Mouse (Mus musculus): ENCODE results near the gene Orm1.

Orm1 gene

DNA sequence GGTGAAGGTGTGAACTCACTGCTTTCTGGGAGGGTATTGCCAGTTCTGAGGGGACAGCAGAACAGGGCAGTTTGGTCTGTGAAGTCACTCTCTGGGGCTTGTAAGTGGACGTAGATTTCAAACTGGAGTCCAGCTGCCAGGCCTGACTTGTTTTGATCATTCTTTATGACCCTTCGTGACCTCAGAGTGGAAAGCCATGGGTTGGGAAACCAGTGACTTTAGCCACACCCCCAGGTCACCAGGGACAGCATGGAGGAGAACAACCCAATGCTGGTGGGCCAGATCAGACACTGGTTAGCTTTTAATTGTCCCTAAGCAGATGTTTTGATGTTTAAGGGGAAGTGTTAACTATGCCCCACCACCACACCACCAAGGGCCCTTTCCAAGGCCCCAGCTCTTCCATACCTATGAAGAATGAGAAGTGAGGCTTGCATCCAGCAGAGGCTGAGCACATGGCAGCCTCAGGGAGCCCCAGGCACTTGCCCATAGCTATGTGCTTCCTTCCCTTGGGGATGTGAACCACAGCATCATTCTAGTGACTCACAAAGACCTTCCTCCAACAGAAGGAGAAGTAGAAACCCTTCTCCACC lies 12.7 kb downstream of the Orm1 start:
- no peak for DNase-seq

DNA sequence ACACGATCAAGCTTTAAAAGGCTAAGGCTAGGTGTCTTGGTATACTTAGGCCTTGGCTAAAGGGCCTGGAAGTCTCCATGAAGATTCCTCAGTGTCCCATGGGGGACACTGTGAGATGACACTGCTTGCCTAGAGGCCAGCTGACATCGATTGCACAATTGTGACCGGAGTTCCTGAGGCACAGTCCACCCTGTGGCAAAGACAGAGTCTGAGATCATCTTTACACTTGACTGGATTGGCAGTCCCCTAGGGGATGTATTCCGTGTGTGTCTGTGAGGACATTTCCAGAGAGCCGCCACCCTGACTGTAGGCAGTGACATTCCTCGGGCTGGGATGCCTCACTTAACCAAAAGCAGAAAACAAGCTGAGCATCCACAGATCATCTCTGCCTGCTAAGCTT lies 15.5 kb downstream of the Orm1 start:
- no peak for DNase-seq

DNA sequence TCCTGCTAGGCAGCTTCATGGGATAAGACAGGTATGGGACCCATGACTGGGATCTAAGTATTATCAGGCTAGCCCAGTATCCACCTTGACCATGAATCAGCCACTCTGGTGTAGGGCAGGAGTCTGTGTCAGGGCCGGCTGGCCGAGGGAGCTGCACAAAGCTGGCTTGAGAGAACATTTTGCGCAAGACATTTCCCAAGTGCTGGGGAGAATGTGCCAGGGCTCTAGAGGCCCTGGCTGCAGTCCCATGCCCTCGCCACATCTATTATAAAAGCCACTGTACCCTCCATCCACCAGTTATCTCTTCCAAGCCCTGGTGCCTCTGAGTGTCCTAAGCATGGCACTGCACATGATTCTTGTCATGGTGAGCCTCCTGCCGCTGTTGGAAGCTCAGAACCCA lies 17.8 kb downstream of the Orm1 start, which contains the start of gene Orm2:
TSS of gene Orm2 (plus strand) at position 300 of the 400 bp plus-strand sequence.
- DNase-seq = no peak

DNA sequence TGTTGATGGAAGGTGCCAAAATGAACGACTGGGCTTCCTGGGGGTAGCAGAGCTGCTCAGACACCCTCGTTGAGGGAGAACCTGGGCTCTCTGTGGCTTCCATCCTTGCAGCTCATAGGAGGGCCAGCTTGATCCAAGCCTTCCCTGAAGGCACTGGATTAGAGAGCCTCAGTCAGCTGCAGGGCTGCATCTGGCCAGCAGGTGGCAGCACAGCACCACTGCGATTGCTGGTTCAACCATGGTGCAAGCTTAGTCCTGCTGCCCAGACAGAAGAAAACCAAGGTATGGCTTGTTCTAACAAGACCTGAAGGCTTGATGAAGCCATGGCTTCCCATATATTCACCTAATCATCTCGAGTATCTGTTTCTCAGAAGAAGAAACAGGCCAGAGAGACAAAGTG lies 24.2 kb downstream of the Orm1 start:
- peak; percentile 86 for DNase-seq

DNA sequence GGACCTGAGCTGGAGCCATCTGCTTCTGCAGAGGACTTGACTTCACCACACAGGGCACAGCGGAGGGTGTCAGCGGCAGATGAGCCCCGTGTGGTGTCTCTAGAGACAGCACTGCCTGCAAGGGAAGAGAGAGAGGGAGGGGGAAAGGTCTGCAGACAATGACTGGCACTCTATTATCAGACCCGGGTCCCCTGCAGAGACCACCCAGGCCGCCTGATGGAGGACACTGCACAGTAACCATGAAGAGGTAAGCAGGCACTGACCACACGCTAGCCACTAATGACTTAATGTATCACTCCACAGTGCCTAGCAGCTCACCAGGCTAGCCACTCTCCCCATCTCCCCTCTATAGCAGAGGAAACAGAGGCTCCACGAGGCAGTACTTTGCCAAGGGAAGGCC lies 26.5 kb downstream of the Orm1 start:
- DNase-seq = no peak

DNA sequence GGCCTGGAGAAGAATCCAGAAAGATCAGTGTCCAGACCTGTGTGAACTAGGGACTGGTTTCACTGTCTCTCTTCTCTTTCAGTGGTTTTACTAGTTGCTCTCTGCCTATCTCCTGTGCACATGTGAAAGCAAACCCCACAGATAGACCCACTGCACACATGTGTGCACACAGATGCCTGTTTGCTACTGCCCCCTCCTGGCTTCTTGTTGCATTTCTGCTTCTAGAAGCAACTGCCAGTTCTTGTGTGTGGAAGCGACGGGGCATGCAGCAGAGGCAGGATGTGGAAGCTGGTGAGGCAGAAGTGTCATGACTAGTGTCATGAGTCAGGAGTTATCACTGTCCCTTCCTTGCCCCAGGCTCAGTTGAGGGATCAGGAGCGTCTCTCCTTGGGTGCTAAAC lies 27.5 kb downstream of the Orm1 start:
- no peak for DNase-seq

DNA sequence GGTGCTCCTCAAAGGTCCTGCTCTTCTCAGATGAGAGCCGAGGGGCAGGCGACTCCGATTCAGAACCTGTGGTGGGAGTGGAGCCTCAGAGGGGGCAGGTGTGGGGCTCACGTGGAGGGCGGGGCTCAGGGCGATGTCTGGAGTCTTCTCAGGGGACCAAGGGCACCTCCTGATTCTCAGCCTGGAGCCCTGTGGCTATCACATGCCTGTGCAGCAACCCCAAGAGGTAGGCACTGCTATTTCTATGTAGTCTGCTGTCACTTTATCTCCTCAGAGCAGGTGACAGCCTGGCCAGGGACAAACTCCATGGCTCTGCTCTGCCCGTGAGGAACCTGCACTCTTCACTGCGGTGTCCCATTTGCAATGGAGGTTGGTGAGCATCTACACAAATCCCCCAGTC lies 29.0 kb downstream of the Orm1 start:
- no peak for DNase-seq

DNA sequence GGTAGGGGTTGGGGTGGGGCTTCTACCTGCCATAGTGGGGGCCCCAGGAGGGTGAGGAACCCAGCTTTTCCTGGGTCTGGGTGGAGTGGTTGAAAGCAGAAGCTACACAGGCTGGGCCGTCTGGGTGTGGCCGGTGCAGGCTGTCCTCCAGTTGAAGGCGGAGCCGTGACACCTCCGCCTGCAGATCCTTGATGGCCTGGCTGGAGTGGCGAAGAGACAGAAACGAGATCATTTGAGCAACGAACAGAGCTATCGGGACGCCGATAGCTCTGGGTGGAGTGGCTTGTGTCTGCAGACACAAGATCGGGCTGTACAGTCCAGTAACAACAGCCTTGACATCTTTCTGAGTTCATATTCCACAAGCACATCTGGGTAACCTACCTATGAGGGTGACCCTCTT lies 30.0 kb downstream of the Orm1 start:
- no peak for DNase-seq

DNA sequence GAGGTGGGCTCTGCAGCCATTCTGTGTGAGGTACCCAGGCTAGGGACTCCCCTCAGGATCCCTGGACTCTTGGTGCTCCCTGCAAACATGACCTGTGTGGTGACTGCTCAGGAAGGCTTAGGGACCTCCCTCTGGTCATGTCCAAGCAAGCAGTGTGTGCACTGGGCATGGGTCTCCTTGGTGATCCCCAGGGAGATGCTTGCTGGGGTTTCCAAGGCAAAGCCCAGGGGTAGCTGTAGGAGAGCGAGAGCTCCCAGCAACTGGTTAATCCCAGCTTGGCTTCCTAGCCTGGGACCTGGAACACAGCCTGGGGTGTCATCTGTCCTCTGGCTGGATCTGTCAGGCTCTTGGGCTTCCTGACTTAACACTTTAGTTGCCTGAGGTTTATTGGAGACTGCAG lies 31.0 kb downstream of the Orm1 start:
- no peak for DNase-seq

DNA sequence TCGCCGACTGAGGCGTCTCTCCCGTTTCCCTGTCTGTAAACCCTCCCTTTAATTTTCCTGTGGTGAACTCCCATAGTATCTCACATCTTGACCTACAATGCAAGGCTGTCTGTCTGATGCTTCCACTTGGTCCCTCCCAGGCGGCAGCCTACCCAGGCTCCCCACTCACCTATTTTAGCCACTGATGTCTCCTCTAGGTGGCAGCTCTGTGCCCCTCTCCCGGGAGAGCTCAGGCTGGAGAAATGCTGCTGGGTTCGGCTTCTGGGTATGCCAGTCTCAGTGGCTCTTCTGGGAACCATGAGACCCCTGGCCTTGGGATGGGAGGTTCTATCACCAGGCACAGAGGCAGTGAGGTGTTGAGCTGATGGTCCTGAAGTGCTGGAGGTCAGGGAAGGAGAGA lies 33.1 kb downstream of the Orm1 start:
- no peak for DNase-seq

DNA sequence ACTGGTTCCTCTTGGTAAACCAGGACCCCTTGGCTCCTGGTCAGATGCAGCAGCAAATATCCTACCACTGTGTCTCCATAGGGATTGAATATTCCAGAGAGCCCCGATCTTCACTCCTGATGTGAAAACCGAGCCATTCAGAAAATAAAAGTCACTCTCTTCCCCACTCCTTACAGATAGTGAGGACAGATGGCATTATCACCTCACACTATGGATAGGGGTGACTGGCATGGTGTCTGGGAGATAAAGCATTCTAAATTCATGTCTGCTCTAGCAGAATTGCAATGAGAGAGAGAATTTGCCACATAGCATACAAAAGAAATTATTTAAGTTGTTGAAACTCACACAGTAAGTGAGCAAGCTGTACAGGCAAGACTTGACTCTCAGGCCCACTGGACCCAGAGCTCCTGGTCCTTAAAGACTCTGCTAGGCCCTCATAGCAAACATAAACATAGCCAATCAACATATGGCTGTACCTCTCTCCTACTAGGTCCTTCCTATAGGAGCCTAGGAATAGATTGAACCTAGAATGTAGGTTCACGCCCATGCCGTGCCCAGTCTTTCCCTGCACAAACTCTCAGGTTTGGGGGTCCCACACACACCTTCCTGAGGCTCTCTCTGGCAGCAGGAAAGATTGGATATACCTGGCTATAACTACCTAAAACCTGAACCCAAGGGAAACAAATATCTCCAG lies 38.5 kb downstream of the Orm1 start:
- no peak for DNase-seq

DNA sequence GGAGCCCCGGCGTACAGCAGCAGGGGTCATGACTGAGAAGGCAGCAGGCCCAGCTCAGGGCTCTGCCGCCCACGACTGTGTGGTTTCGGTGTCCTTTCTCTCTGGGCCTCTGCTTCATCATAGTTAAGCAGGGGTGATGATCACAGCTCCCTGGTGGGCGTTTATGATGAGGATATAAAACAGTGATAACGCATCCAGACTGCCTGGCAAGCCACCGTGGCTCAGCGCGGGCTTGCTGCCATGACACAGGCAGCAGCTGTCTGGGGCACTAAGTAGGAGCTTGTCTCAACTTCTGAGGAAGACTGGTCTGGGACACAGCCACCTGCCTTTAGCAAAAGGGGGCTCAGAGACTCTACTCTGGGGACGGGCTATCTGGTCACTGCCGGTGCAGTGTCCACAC lies 39.1 kb downstream of the Orm1 start:
- DNase-seq = no peak

DNA sequence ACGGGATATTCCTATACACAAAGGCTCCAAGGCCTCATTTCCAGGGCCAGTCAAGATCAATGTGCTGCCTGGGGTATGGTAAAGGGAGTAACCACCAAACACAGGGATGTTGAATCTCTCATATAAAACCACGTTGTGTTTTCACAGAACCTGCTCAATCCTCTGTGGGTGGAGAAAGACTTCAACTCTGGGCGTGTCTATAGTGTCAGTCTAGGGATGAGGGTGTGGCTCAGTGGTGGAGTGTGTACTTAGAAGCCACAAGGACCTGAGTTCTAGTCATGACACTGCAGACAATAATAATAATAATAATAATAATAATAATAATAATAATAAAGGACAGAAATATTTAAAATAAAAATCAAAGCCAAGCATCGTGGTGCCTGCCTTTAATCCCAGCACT lies 39.9 kb downstream of the Orm1 start:
- no peak for DNase-seq

DNA sequence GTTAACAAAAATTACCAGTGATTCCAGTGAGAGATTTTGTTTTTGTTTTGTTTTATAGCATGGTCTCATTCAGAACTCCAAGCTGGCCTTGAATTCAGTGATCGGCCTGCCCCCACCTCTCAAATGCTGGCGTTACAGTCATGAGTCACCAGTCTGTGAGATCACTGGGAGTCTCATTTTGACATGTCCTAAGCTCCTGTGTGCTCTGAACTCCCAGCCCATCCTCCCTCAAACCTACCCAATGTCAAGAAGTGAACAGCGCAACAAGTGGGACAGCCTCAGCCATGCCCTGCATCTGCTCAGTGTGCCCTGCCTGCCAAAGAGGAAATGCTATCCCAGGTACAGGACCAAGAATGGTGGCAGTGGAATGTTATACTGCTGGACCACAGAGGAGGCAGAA lies 40.9 kb downstream of the Orm1 start:
- no peak for DNase-seq

DNA sequence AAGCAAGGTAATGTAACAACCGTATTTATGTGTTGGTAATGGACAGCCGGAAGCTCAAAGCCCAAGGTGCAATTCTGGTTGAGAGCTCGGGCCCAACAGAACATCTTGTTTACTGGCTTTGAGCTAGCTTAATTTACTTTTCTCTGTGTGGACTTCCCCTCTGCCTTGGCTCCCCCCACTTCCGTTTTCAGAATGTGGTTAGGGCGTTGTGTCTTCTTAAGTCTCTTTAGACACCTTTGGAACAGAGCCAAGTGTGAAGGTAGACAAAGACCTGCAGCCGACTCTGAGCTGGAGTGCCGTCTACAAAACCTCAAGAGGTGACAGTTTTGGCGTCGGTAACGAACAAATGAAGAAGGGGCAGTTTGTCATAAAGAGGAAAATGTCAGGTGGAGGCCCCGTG lies 41.4 kb downstream of the Orm1 start:
- no peak for DNase-seq

DNA sequence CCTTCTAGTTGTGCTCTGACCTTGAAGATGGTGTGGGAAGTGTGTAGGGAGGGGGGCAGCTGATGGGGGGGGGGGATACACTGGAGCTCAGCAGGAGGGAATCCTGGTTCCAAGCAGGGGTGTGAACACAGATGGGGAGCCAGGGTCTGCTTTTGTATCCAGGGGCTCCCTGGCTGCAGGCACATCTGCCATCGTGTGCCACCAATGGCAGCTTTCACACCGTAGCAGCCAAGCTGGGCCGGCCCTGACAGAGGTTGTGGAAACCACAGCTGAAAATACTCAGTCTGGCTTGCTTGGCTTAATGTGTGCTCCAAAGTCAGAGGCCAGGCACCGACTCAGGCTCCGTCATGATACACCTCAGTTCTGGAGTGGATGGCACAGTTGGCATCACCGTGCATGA lies 43.7 kb downstream of the Orm1 start:
- DNase-seq = no peak

DNA sequence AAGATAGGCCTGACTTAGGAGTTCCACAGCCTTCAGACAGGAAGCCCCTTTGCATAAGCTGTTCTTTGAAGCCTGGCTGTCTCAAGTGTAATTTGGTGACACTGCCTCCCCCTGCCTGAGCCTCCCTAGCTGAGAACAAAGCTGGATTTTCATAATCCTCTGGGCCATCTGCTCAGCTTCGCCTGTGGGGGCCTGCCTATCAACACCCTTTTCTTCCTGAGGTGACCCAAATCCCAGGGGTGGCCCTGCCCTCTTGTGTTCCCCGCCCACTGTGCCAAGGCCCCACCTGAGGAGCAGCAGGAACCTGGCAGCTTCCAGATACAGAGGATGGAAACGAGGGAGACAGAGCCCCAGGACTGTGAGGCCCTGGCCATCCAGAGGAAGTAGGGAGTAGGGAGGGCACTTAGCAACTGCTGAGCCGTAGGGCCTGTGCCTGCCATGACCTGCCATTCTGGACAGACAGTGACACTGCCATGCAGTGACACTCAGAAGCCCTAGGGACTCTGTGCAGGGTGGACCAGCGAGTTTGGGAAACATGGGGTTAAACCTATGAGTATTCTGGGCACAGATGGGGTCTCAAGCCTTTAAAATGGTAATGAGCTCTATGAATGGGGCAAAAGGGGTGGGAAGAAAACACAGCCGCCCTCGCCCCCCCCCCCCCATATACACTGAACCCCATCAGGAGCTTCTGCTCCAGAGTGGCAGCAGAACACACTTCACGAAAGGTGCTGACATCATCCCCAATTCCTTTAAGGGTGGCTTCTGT lies 44.9 kb downstream of the Orm1 start:
- no peak for DNase-seq

DNA sequence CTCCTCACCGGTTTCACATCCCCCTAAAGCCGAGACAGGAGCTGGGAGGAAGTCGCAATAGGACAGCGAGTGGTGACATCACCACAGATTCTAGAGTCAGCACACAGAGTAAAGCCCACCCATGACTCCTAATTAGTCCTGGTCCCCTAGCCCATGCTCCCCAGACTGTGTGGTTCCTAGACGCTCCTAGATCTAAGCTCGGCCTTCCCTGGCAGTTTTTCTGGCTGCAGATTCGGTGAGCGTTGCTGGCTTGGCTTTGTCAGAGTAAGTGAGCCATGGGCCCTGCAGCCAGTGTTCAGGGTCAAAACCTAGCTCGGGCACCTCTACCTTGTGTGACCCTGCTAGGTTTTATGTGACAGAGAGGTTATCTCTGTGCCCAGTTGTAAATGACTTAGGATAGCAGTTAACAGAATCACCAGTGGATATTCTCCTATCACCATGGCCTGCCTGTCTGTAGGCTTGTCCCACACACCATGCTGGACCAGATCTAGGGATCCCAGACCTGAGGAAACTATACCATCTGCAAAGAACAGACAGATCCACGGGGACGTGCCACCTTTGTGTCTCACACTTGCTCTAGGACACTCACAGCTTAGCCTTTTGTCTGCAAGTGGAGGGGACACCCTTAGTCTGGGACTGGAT lies 45.6 kb downstream of the Orm1 start:
- DNase-seq = no peak

DNA sequence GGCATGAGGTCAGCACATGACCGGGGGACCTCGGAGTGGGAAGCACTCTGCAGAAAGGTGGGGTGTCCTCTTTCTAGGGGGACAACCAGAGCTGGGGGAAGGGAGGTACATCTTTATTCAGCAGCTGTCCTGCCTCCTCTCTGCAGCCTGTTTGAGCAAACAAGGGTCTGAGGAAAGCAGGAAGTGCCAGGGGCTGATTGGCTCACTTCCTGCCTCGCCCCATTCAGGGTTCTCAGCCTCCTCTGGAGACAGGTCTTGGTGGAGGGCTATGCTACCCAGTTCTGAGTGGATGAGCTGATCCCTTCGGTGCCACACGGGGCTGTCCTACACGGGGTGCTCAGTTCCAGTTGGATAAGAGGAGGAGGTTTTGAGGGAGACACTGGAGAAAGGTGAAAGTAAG lies 47.0 kb downstream of the Orm1 start:
- no peak for DNase-seq

All from kidney, postnatal 14 days (tissue).